Mouse (Mus musculus) limb, embryonic 14.5 days (tissue): ENCODE results near the gene Cobl. TPM values are rescaled to one million over a fixed set of nuclear protein-coding genes. Genes with fewer than 3 reads are reported as not detected.

Source experiments
- ATAC-seq: fragments of 200-750 bp; cut with Nextera tagmentation; 2 replicates; pipeline ENCODE4 v1.8.0; 2017; ENCODE audit warnings: low read depth, moderate number of reproducible peaks, moderate TSS enrichment; ENCODE audit not compliant: low FRiP score
- DNase-seq: peaks from one replicate; pipeline ENCODE4 v3.0.0-alpha.2; 2015; ENCODE audit warnings: low spot score
- H3K27ac ChIP-seq: fragments of 300-500 bp; sonication (generic); replicated peaks from 2 replicates; pipeline ENCODE4 v1.5.1; 2014; ENCODE audit warnings: low read depth, mild to moderate bottlenecking, low read length, moderate library complexity, mixed read lengths
- H3K27me3 ChIP-seq: fragments of 300-500 bp; sonication (generic); 2 replicates; pipeline ENCODE4 v1.6.1; 2014; ENCODE audit warnings: low read length, mixed read lengths; ENCODE audit not compliant: control insufficient read depth, insufficient read depth
- H3K36me3 ChIP-seq: fragments of 300-500 bp; sonication (generic); 2 replicates; pipeline ENCODE4 v1.6.1; 2014; ENCODE audit warnings: mild to moderate bottlenecking, low read length, moderate library complexity, mixed read lengths; ENCODE audit not compliant: control insufficient read depth, insufficient read depth
- H3K4me1 ChIP-seq: fragments of 300-500 bp; sonication (generic); 2 replicates; pipeline ENCODE4 v1.6.1; 2014; ENCODE audit warnings: antibody characterized with exemption, low read length, mixed read lengths; ENCODE audit not compliant: control insufficient read depth, insufficient read depth
- H3K4me2 ChIP-seq: fragments of 300-500 bp; sonication (generic); replicated peaks from 2 replicates; pipeline ENCODE4 v1.6.1; 2014; ENCODE audit warnings: low read depth, mild to moderate bottlenecking, low read length, moderate library complexity; ENCODE audit not compliant: severe bottlenecking
- H3K4me3 ChIP-seq: fragments of 300-500 bp; sonication (generic); replicated peaks from 2 replicates; pipeline ENCODE4 v1.5.1; 2014; ENCODE audit warnings: low read length
- H3K9ac ChIP-seq: fragments of 300-500 bp; sonication (generic); 2 replicates; pipeline ENCODE4 v1.6.1; 2014; ENCODE audit warnings: mild to moderate bottlenecking, low read depth, low read length, moderate library complexity; ENCODE audit not compliant: severe bottlenecking
- H3K9me3 ChIP-seq: fragments of 300-500 bp; sonication (generic); 2 replicates; pipeline ENCODE4 v1.6.1; 2016; ENCODE audit warnings: low read length; ENCODE audit not compliant: control insufficient read depth
- POLR2A ChIP-seq: fragments of 200-500 bp; IDR thresholded peaks from 2 replicates; pipeline ENCODE4 v1.8.0; 2012; ENCODE audit warnings: inconsistent platforms, mild to moderate bottlenecking, moderate library complexity, borderline replicate concordance; ENCODE audit not compliant: insufficient read depth, insufficient read length; ENCODE audit errors: extremely low read depth
- WGBS: fragments of 180-500 bp; shearing (Covaris S2); extraction: QIAGEN DNeasy Blood & Tissue Kit; methylation state at CpG from one replicate; pipeline ENCODE4 v1.1.7; 2014; 5-methylcytosine and 5-hydroxymethylcytosine counted together
- polyA plus RNA-seq, 2 experiments: library from polyadenylated mRNA; depleted of rRNA in 1 of 2; stranded (reverse) in 1 of 2; unstranded in 1 of 2; fragments of >200 nt; fragmentation: Nextera tagmentation in 1 of 2; extraction: Ambion mirVana in 1 of 2; gene quantifications; 2 replicates each; pipeline versions ENCODE4 v1.2.1 to v1.2.3; 2012 to 2014

Gene Cobl
- polyA plus RNA-seq, 2 experiments, result 22.2 to 31.3 TPM

GRCm38 (mm10) chr11:12434597-12434996, 30.2 kb downstream of the Cobl start:
- H3K36me3 ChIP-seq, result no peaks in the 10 kb centered on the region
- DNase-seq (no peak), ATAC-seq (peak; percentile 79)
- 63% methylated on average over 4 of the region's 4 CpGs for WGBS
- no peaks in the 10 kb centered on the region for H3K9me3 ChIP-seq
- no peaks in the 10 kb centered on the region; the same call in 1 of the 2 replicates for H3K4me1 ChIP-seq
- H3K4me2 ChIP-seq, result no peak overlapping the region
- 0 out of 2 replicates have a peak overlapping the region, but pooled peaks have one; percentile 2 for H3K27ac ChIP-seq
- no peak for TF ChIP-seq POLR2A
- no peak overlapping the region for H3K4me3 ChIP-seq
- no peaks in the 10 kb centered on the region for H3K27me3 ChIP-seq
- H3K9ac ChIP-seq, result no peak overlapping the region

GRCm38 (mm10) chr11:12431911-12432310, 32.8 kb downstream of the Cobl start:
- Histone ChIP-seq H3K4me1 (no peaks in the 10 kb centered on the region; the same call in 1 of the 2 replicates), H3K9me3 (no peaks in the 10 kb centered on the region), H3K4me2 (no peak overlapping the region), H3K4me3 (no peak overlapping the region), H3K27ac (no peak overlapping the region), H3K9ac (no peak overlapping the region), H3K36me3 (no peaks in the 10 kb centered on the region), H3K27me3 (no peaks in the 10 kb centered on the region)
- DNase-seq (no peak), ATAC-seq (no peak)
- WGBS, result 78% methylated on average over 2 of the region's 2 CpGs
- no peak for TF ChIP-seq POLR2A

DNA sequence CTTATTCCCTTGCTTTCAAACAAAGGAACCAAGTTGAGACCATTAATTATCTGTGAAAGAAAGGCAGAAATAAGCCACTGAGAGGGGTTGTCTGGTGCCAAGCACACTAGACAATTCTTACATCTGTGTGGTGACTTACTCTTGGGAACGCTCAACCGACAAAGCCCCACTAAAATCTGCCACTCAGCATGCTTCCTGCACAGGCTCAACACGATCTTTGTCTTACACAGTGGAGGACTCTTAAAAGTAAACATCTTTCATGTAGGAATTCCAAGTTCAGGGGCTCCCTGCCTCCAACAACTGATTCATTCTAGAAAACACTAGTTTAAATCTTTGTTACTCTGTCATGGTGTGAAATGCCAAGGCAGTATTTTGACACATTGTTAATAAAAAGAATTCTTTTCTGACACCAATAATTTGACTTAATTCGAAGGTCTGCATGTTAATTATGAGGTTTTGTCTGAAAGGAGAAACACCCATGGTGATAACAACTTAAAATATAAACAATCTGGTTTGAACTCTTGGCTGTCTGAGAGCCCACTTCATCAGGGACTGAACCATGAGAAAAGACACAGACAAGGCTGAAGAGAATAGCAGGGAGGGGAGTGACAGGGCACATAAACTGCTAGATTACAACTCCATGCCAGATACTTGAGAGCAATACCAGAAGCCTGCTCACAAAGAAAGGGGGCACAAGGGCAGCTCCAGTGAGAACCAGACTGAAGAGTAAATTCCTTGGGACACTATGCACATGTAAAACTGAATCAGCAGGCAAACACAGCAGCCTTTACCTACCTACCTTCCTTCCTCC, 34.3 kb downstream of the Cobl start:
- TF ChIP-seq POLR2A, result no peak

DNA sequence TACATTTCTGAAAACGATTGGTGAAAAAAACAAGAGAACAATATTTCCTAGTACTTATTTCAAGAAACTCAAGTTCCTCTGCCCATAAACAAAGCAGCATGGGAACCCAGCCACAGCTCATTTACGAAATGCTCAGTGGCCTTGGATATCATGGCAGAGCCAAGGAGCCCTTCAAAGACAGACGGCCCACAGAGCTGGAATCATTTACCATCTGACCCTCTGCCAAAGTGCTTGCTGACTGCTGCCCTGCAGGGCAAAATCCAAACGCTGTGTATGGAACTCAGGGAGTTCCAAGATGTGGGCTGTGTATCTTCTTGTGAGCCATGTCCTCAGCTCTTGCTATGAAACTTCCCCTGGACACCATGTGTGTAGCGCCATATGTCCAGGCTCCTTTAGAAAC, 38.0 kb downstream of the Cobl start:
- Histone ChIP-seq H3K27me3 (no peaks in the 10 kb centered on the region), H3K9me3 (no peaks in the 10 kb centered on the region), H3K4me1 (0 out of 2 replicates have a peak, but pooled peaks cover 6% of the 10 kb centered on the region), H3K4me3 (no peak overlapping the region), H3K27ac (no peak overlapping the region), H3K36me3 (no peaks in the 10 kb centered on the region), H3K9ac (no peak overlapping the region), H3K4me2 (no peak overlapping the region)
- TF ChIP-seq POLR2A, result no peak
- WGBS, result 69% methylated on average over 5 of the region's 5 CpGs
- ATAC-seq (no peak), DNase-seq (no peak)

More for the DNA sequence above, 34.3 kb downstream of the Cobl start:
- Histone ChIP-seq H3K9ac (no peak overlapping the region), H3K4me3 (no peak overlapping the region), H3K9me3 (no peaks in the 10 kb centered on the region), H3K36me3 (no peaks in the 10 kb centered on the region), H3K4me1 (peaks cover 3% of the 10 kb centered on the region; the same call in 1 of the 2 replicates), H3K4me2 (no peak overlapping the region), H3K27me3 (no peaks in the 10 kb centered on the region), H3K27ac (no peak overlapping the region)
- 43% methylated on average over 4 of the region's 4 CpGs for WGBS
- ATAC-seq (no peak), DNase-seq (no peak)

DNA sequence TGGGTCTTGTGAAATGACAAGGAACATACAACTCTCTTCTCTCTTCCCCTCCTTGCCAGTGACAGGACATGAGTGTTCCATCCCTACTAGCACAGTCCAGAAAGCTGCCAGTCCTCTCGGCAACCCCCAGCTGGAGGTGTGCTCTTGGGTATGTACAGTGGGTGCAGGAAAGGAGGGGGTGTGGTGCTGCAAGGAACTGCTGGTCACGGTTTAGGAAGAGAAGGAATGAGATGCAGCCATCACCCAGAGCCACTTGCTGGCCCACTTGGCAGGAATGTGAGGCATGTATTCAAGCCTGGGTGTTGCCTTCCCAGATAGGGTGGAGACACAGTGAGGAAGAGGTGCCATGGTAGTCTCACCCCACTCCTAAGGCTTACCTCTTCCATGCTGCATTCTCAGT, 40.6 kb downstream of the Cobl start:
- ATAC-seq (no peak), DNase-seq (no peak)
- H3K27ac ChIP-seq, result peak overlapping the region; percentile 1; the same call in 1 of the 2 replicates
- no peak overlapping the region for H3K9ac ChIP-seq
- H3K27me3 ChIP-seq, result no peaks in the 10 kb centered on the region
- H3K36me3 ChIP-seq, result no peaks in the 10 kb centered on the region
- no peak overlapping the region for H3K4me3 ChIP-seq
- H3K4me1 ChIP-seq, result 0 out of 2 replicates have a peak, but pooled peaks cover 6% of the 10 kb centered on the region
- WGBS, result 63% methylated on average over 2 of the region's 2 CpGs
- TF ChIP-seq POLR2A, result no peak
- H3K9me3 ChIP-seq, result no peaks in the 10 kb centered on the region
- H3K4me2 ChIP-seq, result no peak overlapping the region
